In genomic region chr17:61127767-61128166, GRCm38 (mm10) we compare ENCODE assay signal across 26 mouse cellular contexts.
"Had no signal": no experiment of that assay in that cellular context is flagged by ENCODE, and none has a peak within 500 bp of the region (broad histone marks: within the 10 kb centered on the region; RNA-seq: fewer than 3 reads in every experiment).

No protein-coding gene starts in this region.

- H3K9me3 ChIP-seq: heart, embryonic 10.5 days; heart, embryonic 12.5 days; hindbrain, embryonic 10.5 days; hindbrain, embryonic 12.5 days; intestine, embryonic 15.5 days; limb, embryonic 10.5 days; limb, embryonic 12.5 days; liver, embryonic 13.5 days; liver, embryonic 15.5 days had no signal

- H3K4me3 ChIP-seq: gastrocnemius, adult 2 months; heart, embryonic 10.5 days; heart, embryonic 12.5 days; hindbrain, embryonic 10.5 days; hindbrain, embryonic 12.5 days; intestine, embryonic 15.5 days; layer of hippocampus, adult 2 months; left cerebral cortex, adult 2 months; limb, embryonic 10.5 days; limb, embryonic 12.5 days; liver, embryonic 13.5 days; liver, embryonic 15.5 days had no signal

- ATAC-seq: hindbrain, embryonic 16.5 days; inflammation-experienced regulatory T-cells, adult 6 months; intestine, embryonic 15.5 days; intestine, postnatal 0 days had no signal

- H3K9ac ChIP-seq: heart, embryonic 12.5 days; hindbrain, embryonic 12.5 days; hindbrain, embryonic 14.5 days; intestine, embryonic 15.5 days; limb, embryonic 12.5 days; liver, embryonic 13.5 days; liver, embryonic 15.5 days had no signal

- H3K36me3 ChIP-seq: heart, embryonic 10.5 days; heart, embryonic 12.5 days; hindbrain, embryonic 10.5 days; hindbrain, embryonic 12.5 days; intestine, embryonic 15.5 days; limb, embryonic 10.5 days; limb, embryonic 12.5 days; liver, embryonic 13.5 days; liver, embryonic 15.5 days had no signal

- H3K27ac ChIP-seq: gastrocnemius, adult 2 months; heart, embryonic 10.5 days; hindbrain, embryonic 10.5 days; hindbrain, embryonic 12.5 days; hindbrain, embryonic 14.5 days; intestine, embryonic 15.5 days; layer of hippocampus, adult 2 months; left cerebral cortex, adult 2 months; limb, embryonic 10.5 days; limb, embryonic 12.5 days; liver, embryonic 13.5 days; liver, embryonic 15.5 days had no signal

- DNase-seq: gastrocnemius, adult 2 months; gastrocnemius, postnatal 10 days; gastrocnemius, postnatal 25 days; heart, adult 18-20 months; heart, postnatal 10 days; heart, postnatal 4 days; kidney, adult 2 months; kidney, adult 9 months; kidney, postnatal 14 days; liver; liver, embryonic 13.5 days had no signal

- H3K4me2 ChIP-seq: heart, embryonic 12.5 days; hindbrain, embryonic 12.5 days; hindbrain, embryonic 14.5 days; intestine, embryonic 15.5 days; limb, embryonic 12.5 days; liver, embryonic 11.5 days; liver, embryonic 13.5 days; liver, embryonic 15.5 days had no signal

- H3K27me3 ChIP-seq: heart, embryonic 12.5 days; hindbrain, embryonic 12.5 days; intestine, embryonic 15.5 days; limb, embryonic 12.5 days; liver, embryonic 13.5 days; liver, embryonic 15.5 days had no signal

- H3K4me1 ChIP-seq: heart, embryonic 10.5 days; heart, embryonic 12.5 days; hindbrain, embryonic 10.5 days; hindbrain, embryonic 12.5 days; intestine, embryonic 15.5 days; limb, embryonic 10.5 days; limb, embryonic 12.5 days; liver, embryonic 13.5 days; liver, embryonic 15.5 days had no signal
